Mouse (Mus musculus) spleen, adult 2 months (tissue): ENCODE data around the gene Zfand3.

Source experiments
- CTCF ChIP-seq: fragments of 200-500 bp; IDR thresholded peaks from 2 replicates; pipeline ENCODE4 v1.5.1; 2011; ENCODE audit warnings: mild to moderate bottlenecking, inconsistent platforms; ENCODE audit not compliant: insufficient read depth, insufficient read length, insufficient replicate concordance; ENCODE audit errors: extremely low read depth
- POLR2A ChIP-seq: fragments of 200-500 bp; IDR thresholded peaks from 2 replicates; pipeline ENCODE4 v1.6.1; 2011; ENCODE audit warnings: low read depth, low read length, inconsistent platforms

DNA sequence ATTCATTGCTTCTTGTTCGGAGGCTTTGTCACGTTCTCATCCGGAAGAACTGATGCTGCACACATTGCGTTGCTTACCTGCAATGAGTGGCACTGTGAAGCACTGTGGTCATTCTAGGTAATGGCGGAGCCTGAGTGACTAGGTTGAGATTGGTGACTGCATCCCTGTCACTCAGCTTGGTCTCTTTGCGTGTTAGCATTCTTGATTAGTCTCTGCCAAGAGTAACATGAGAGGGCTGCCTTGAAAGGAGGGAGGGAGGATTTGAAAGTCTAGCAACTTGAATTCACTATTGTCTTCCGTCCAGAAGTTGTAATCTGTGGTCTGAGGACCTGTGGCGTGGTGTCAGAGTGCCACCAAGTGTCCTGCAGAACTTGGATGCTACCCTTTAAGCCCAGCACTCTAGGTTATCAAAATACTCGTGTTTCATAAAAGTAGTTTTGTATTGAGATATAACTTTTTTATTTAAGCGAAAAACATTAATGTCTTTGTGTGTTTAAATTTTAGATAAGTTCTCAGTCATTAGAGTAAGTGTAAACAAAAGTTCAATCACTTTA lies 141.1 kb downstream of the Zfand3 start:
- TF ChIP-seq CTCF (no peak), POLR2A (no peak)
